Mouse (Mus musculus): Measurements from ENCODE around the gene Uspl1. TPM values are rescaled to one million over a fixed set of nuclear protein-coding genes. Genes with fewer than 3 reads are reported as not detected.

Gene Uspl1
- polyA plus RNA-seq, 1 experiment, result 18.4 TPM

GRCm38 (mm10) chr5:149205265-149205664 is 21.1 kb downstream of the Uspl1 start:
- Histone ChIP-seq H3ac (ENCODE audit: control insufficient read depth, insufficient read length) (no peak overlapping the region), H3K79me2 (ENCODE audit: control insufficient read depth, insufficient read depth) (peaks cover 15% of the 10 kb centered on the region), H3K27me3 (ENCODE audit: control insufficient read depth, insufficient read depth, insufficient read length) (no peaks in the 10 kb centered on the region), H3K4me3 (no peak overlapping the region), H3K36me3 (ENCODE audit: control insufficient read depth, insufficient read depth) (peaks cover 37% of the 10 kb centered on the region), H3K4me2 (ENCODE audit: low read depth) (peak overlapping the region; percentile 18)
- TF ChIP-seq MYOD1 (IDR thresholded peaks at IDR 0.05; ENCODE audit: control insufficient read depth in 1 of 3, insufficient read length in 2 of 3, low read depth in 2 of 3) (peak in 2 of 3 experiments; percentile 54 to 63), SRF (IDR thresholded peaks at IDR 0.05; ENCODE audit: control insufficient read depth, insufficient read length, low read depth) (no peak)

GRCm38 (mm10) chr5:149206286-149206685 is 22.1 kb downstream of the Uspl1 start:
- Histone ChIP-seq H3K36me3 (ENCODE audit: control insufficient read depth, insufficient read depth) (peaks cover 42% of the 10 kb centered on the region), H3K4me2 (ENCODE audit: low read depth) (peak overlapping the region; percentile 24), H3ac (ENCODE audit: control insufficient read depth, insufficient read length) (no peak overlapping the region), H3K27me3 (ENCODE audit: control insufficient read depth, insufficient read depth, insufficient read length) (no peaks in the 10 kb centered on the region), H3K79me2 (ENCODE audit: control insufficient read depth, insufficient read depth) (peaks cover 15% of the 10 kb centered on the region), H3K4me3 (no peak overlapping the region)
- TF ChIP-seq MYOG (IDR thresholded peaks at IDR 0.05; ENCODE audit: control insufficient read depth in 1 of 3, insufficient read depth in 1 of 3, insufficient read length in 2 of 3, low read depth in 2 of 3) (no peak), CEBPB (IDR thresholded peaks at IDR 0.05; ENCODE audit: insufficient read depth, poor library complexity, severe bottlenecking) (0 out of 2 replicates have a peak, but pooled peaks have one; percentile 3)

DNA sequence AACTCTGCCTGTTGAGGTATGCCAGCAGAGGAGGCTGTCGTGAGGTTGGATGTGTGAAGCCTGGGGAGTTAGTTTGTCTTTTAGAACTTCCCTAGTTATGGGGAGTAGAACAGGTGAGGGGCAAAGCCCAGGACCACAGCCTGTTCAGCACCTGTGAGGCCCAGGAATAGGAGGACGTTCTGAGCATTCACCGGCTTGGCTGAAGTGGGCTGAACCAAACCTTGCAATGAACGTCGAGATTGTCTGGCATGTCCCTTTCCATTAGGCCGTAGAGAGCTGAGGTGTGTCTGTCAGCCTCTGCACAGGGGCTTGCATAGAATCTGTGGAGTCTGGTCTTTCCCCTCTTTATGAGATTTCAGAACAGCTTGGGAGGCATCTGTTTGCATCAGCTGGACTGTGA is 23.5 kb downstream of the Uspl1 start:
- Histone ChIP-seq H3ac (ENCODE audit: control insufficient read depth, insufficient read length) (no peak overlapping the region), H3K4me2 (ENCODE audit: low read depth) (no peak overlapping the region), H3K4me3 (no peak overlapping the region), H3K79me2 (ENCODE audit: control insufficient read depth, insufficient read depth) (peaks cover 15% of the 10 kb centered on the region), H3K36me3 (ENCODE audit: control insufficient read depth, insufficient read depth) (peaks cover 40% of the 10 kb centered on the region), H3K27me3 (ENCODE audit: control insufficient read depth, insufficient read depth, insufficient read length) (no peaks in the 10 kb centered on the region)
- no peak for TF ChIP-seq REST (IDR thresholded peaks at IDR 0.05; ENCODE audit: insufficient read depth, insufficient read length)
- no peak for TF ChIP-seq CEBPB (IDR thresholded peaks at IDR 0.05; ENCODE audit: insufficient read depth, poor library complexity, severe bottlenecking)
- no peak for TF ChIP-seq MAX (IDR thresholded peaks at IDR 0.05; ENCODE audit: low read depth)
- TF ChIP-seq TCF12 (IDR thresholded peaks at IDR 0.05; ENCODE audit: insufficient read depth, poor library complexity, severe bottlenecking), result no peak
- no peak for TF ChIP-seq POLR2AphosphoS2 (IDR thresholded peaks at IDR 0.05; ENCODE audit: insufficient read length, low read depth)
- TF ChIP-seq TCF3 (IDR thresholded peaks at IDR 0.05; ENCODE audit: insufficient read length, low read depth), result no peak
- TF ChIP-seq MYOD1 (IDR thresholded peaks at IDR 0.05; ENCODE audit: control insufficient read depth in 1 of 3, insufficient read length in 2 of 3, low read depth in 2 of 3), result no peak
- no peak for TF ChIP-seq E2F4 (IDR thresholded peaks at IDR 0.05; ENCODE audit: insufficient read depth)
- TF ChIP-seq SRF (IDR thresholded peaks at IDR 0.05; ENCODE audit: control insufficient read depth, insufficient read length, low read depth), result no peak
- TF ChIP-seq POLR2A (IDR thresholded peaks at IDR 0.05; ENCODE audit: insufficient read length, low read depth), result no peak
- TF ChIP-seq USF1 (IDR thresholded peaks at IDR 0.05; ENCODE audit: low read depth), result no peak
- TF ChIP-seq MYOG (IDR thresholded peaks at IDR 0.05; ENCODE audit: control insufficient read depth in 1 of 3, insufficient read depth in 1 of 3, insufficient read length in 2 of 3, low read depth in 2 of 3), result no peak

GRCm38 (mm10) chr5:149208776-149209175 is 24.6 kb downstream of the Uspl1 start:
- peaks cover 15% of the 10 kb centered on the region for H3K79me2 ChIP-seq (ENCODE audit: control insufficient read depth, insufficient read depth)
- H3K27me3 ChIP-seq (ENCODE audit: control insufficient read depth, insufficient read depth, insufficient read length), result no peaks in the 10 kb centered on the region
- no peak overlapping the region for H3K4me2 ChIP-seq (ENCODE audit: low read depth)
- H3ac ChIP-seq (ENCODE audit: control insufficient read depth, insufficient read length), result no peak overlapping the region
- no peak overlapping the region for H3K4me3 ChIP-seq
- TF ChIP-seq MYOD1 (IDR thresholded peaks at IDR 0.05; ENCODE audit: control insufficient read depth in 1 of 3, insufficient read length in 2 of 3, low read depth in 2 of 3) (no peak), USF1 (IDR thresholded peaks at IDR 0.05; ENCODE audit: low read depth) (no peak), TCF3 (IDR thresholded peaks at IDR 0.05; ENCODE audit: insufficient read length, low read depth) (no peak), POLR2A (IDR thresholded peaks at IDR 0.05; ENCODE audit: insufficient read length, low read depth) (no peak), SRF (IDR thresholded peaks at IDR 0.05; ENCODE audit: control insufficient read depth, insufficient read length, low read depth) (no peak), MYOG (IDR thresholded peaks at IDR 0.05; ENCODE audit: control insufficient read depth in 1 of 3, insufficient read depth in 1 of 3, insufficient read length in 2 of 3, low read depth in 2 of 3) (no peak), REST (IDR thresholded peaks at IDR 0.05; ENCODE audit: insufficient read depth, insufficient read length) (no peak), TCF12 (IDR thresholded peaks at IDR 0.05; ENCODE audit: insufficient read depth, poor library complexity, severe bottlenecking) (no peak), CEBPB (IDR thresholded peaks at IDR 0.05; ENCODE audit: insufficient read depth, poor library complexity, severe bottlenecking) (no peak), POLR2AphosphoS2 (IDR thresholded peaks at IDR 0.05; ENCODE audit: insufficient read length, low read depth) (no peak), E2F4 (IDR thresholded peaks at IDR 0.05; ENCODE audit: insufficient read depth) (no peak), MAX (IDR thresholded peaks at IDR 0.05; ENCODE audit: low read depth) (no peak)
- H3K36me3 ChIP-seq (ENCODE audit: control insufficient read depth, insufficient read depth), result peaks cover 46% of the 10 kb centered on the region

GRCm38 (mm10) chr5:149209328-149209727 is 25.2 kb downstream of the Uspl1 start:
- H3K27me3 ChIP-seq (ENCODE audit: control insufficient read depth, insufficient read depth, insufficient read length), result no peaks in the 10 kb centered on the region
- H3ac ChIP-seq (ENCODE audit: control insufficient read depth, insufficient read length), result no peak overlapping the region
- H3K36me3 ChIP-seq (ENCODE audit: control insufficient read depth, insufficient read depth), result peaks cover 50% of the 10 kb centered on the region

More at GRCm38 (mm10) chr5:149209328-149209727, 25.2 kb downstream of the Uspl1 start:
- H3K79me2 ChIP-seq (ENCODE audit: control insufficient read depth, insufficient read depth), result peaks cover 15% of the 10 kb centered on the region
- no peak for TF ChIP-seq REST (IDR thresholded peaks at IDR 0.05; ENCODE audit: insufficient read depth, insufficient read length)
- peak in 1 of 3 experiments; percentile 4 for TF ChIP-seq MYOD1 (IDR thresholded peaks at IDR 0.05; ENCODE audit: control insufficient read depth in 1 of 3, insufficient read length in 2 of 3, low read depth in 2 of 3)
- TF ChIP-seq POLR2A (IDR thresholded peaks at IDR 0.05; ENCODE audit: insufficient read length, low read depth), result no peak
- no peak for TF ChIP-seq CEBPB (IDR thresholded peaks at IDR 0.05; ENCODE audit: insufficient read depth, poor library complexity, severe bottlenecking)
- no peak overlapping the region for H3K4me3 ChIP-seq
- peak overlapping the region; percentile 9 for H3K4me2 ChIP-seq (ENCODE audit: low read depth)
